Mouse (Mus musculus) liver, postnatal 0 days (tissue): Measurements from ENCODE around the gene Snx27.

Source experiments
- CTCF ChIP-seq: sonication (generic); IDR thresholded peaks from 2 replicates; pipeline ENCODE4 v1.5.1; 2016; ENCODE audit warnings: antibody characterized with exemption, low read depth
- EP300 ChIP-seq: IDR thresholded peaks from 2 replicates; pipeline ENCODE4 v1.6.1; 2016; ENCODE audit warnings: antibody characterized with exemption, low read depth, mild to moderate bottlenecking

GRCm38 (mm10) chr3:94487581-94487980 is 94.9 kb downstream of the Snx27 start:
- TF ChIP-seq CTCF (no peak), EP300 (no peak)
